Mouse (Mus musculus) myocyte (in vitro differentiated cells): ENCODE data around the gene Lpar3.

Source experiments
- CEBPB ChIP-seq: IDR thresholded peaks from 2 replicates; pipeline ENCODE4 v1.6.1; 2011; ENCODE audit warnings: mild to moderate bottlenecking, moderate library complexity; ENCODE audit not compliant: poor library complexity, insufficient read depth, severe bottlenecking
- E2F4 ChIP-seq: IDR thresholded peaks from one replicate; pipeline ENCODE4 v1.6.1; 2011; ENCODE audit warnings: mild to moderate bottlenecking, control low read depth, moderate library complexity; ENCODE audit not compliant: insufficient read depth
- MAX ChIP-seq: IDR thresholded peaks from one replicate; pipeline ENCODE4 v1.6.1; 2011; ENCODE audit warnings: low read depth, mild to moderate bottlenecking, control low read depth
- MYOG ChIP-seq, 3 experiments: IDR thresholded peaks; one replicate each; pipeline ENCODE4 v1.6.1; 2011; ENCODE audit warnings: control low read depth in 2 of 3, low read depth in 2 of 3, mild to moderate bottlenecking in 2 of 3; ENCODE audit not compliant: insufficient read length in 2 of 3, control insufficient read depth in 1 of 3, insufficient read depth in 1 of 3
- POLR2A ChIP-seq: IDR thresholded peaks from one replicate; pipeline ENCODE4 v1.6.1; 2011; ENCODE audit warnings: low read depth, mild to moderate bottlenecking, control low read depth, moderate library complexity; ENCODE audit not compliant: insufficient read length
- POLR2AphosphoS2 ChIP-seq: IDR thresholded peaks from one replicate; pipeline ENCODE4 v1.6.1; 2011; ENCODE audit warnings: low read depth, control low read depth; ENCODE audit not compliant: insufficient read length
- USF1 ChIP-seq: IDR thresholded peaks from one replicate; pipeline ENCODE4 v1.6.1; 2011; ENCODE audit warnings: low read depth, mild to moderate bottlenecking, control low read depth, moderate library complexity

GRCm38 (mm10) chr3:146327537-146328255 is 106.9 kb downstream of the Lpar3 start:
- no peak for TF ChIP-seq POLR2A
- TF ChIP-seq MYOG (IDR thresholded peaks at IDR 0.05; ENCODE audit: control insufficient read depth in 1 of 3, insufficient read depth in 1 of 3, insufficient read length in 2 of 3, low read depth in 2 of 3): no peak
- TF ChIP-seq MAX: no peak
- no peak for TF ChIP-seq CEBPB
- TF ChIP-seq USF1: no peak
- no peak for TF ChIP-seq E2F4
- TF ChIP-seq POLR2AphosphoS2: no peak
